Mouse (Mus musculus): ENCODE data around the gene 1700025B11Rik. TPM values are rescaled to one million over a fixed set of nuclear protein-coding genes. Genes with fewer than 3 reads are reported as not detected.

The 1700025B11Rik gene
- polyA plus RNA-seq (2015; fragmentation: Nextera tagmentation; extraction: Ambion mirVana), result not detected in 2 replicates

GRCm38 (mm10) chr15:77561792-77562191 lies at the start of gene 1700025B11Rik:
1700025B11Rik (minus strand) TSS chr15:77561892.
- Histone ChIP-seq H3K36me3 (no peaks in the 10 kb centered on the region), H3K9ac (no peak within 1 kb of the TSS), H3K4me3 (no peak within 1 kb of the TSS), H3K27ac (no peak within 1 kb of the TSS), H3K4me1 (no peaks in the 10 kb centered on the region), H3K9me3 (no peaks in the 10 kb centered on the region), H3K27me3 (no peaks in the 10 kb centered on the region), H3K4me2 (replicated peaks) (no peak within 1 kb of the TSS)
- ATAC-seq (ENCODE audit: low FRiP score, low read depth), result no peak

GRCm38 (mm10) chr15:77606069-77606468 lies 44.4 kb upstream of the 1700025B11Rik start:
- Histone ChIP-seq H3K4me1 (no peaks in the 10 kb centered on the region), H3K27ac (no peak overlapping the region), H3K27me3 (no peaks in the 10 kb centered on the region), H3K9ac (no peak overlapping the region), H3K4me3 (no peak overlapping the region), H3K36me3 (no peaks in the 10 kb centered on the region), H3K4me2 (replicated peaks) (no peak overlapping the region), H3K9me3 (no peaks in the 10 kb centered on the region)
- no peak for ATAC-seq (ENCODE audit: low FRiP score, low read depth)
- 84% methylated on average over 3 of the region's 3 CpGs for WGBS

- Histone ChIP-seq H3K4me3 (no peak within 1 kb of the TSS), H3K4me2 (replicated peaks) (no peak within 1 kb of the TSS), H3K27me3 (no peaks in the 10 kb centered on the region), H3K36me3 (no peaks in the 10 kb centered on the region), H3K9ac (no peak within 1 kb of the TSS), H3K27ac (no peak within 1 kb of the TSS), H3K9me3 (no peaks in the 10 kb centered on the region), H3K4me1 (no peaks in the 10 kb centered on the region)
- no peak for ATAC-seq (ENCODE audit: low FRiP score, low read depth)
- 56% methylated on average over 1 of the region's 1 CpGs for WGBS
Measured at GRCm38 (mm10) chr15:77598958-77599357, 37.3 kb upstream of the 1700025B11Rik start, which contains the start of gene Gm36245. Gm36245 (plus strand) TSS chr15:77599258.

DNA sequence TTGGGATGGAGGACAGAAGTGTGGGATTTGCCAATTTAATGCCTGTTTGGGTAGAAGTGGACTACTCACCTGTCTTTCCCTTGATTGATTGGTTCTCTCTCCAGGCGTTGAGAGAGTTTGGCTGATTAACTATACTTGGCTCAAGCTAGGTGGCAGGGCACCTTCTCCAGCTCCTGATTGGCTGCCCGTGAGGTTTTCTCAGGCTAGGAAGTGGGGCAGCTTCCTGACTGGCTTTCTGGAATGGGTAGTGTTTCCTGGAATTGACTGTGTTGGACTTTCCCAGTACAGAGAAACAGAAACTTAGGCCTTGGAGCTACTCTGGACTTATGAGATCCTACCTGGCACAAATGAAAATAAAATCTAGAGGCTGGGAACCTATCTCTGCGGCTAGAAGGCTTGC lies 36.7 kb upstream of the 1700025B11Rik start:
- 56% methylated on average over 3 of the region's 3 CpGs for WGBS
- H3K4me1 ChIP-seq, result no peaks in the 10 kb centered on the region
- ATAC-seq (ENCODE audit: low FRiP score, low read depth), result no peak

GRCm38 (mm10) chr15:77595961-77596360 lies 34.3 kb upstream of the 1700025B11Rik start, which contains the start of gene Apol10b:
Apol10b (minus strand) TSS chr15:77596125.
- 51% methylated on average over 5 of the region's 5 CpGs for WGBS
- Histone ChIP-seq H3K36me3 (no peaks in the 10 kb centered on the region), H3K9me3 (no peaks in the 10 kb centered on the region), H3K4me1 (no peaks in the 10 kb centered on the region), H3K27me3 (no peaks in the 10 kb centered on the region), H3K4me3 (no peak within 1 kb of the TSS), H3K27ac (no peak within 1 kb of the TSS), H3K4me2 (replicated peaks) (no peak within 1 kb of the TSS), H3K9ac (no peak within 1 kb of the TSS)
- ATAC-seq (ENCODE audit: low FRiP score, low read depth), result no peak

More for the DNA sequence above, 36.7 kb upstream of the 1700025B11Rik start:
- no peaks in the 10 kb centered on the region for H3K9me3 ChIP-seq
- no peak overlapping the region for H3K4me2 ChIP-seq (replicated peaks)
- no peak overlapping the region for H3K9ac ChIP-seq
- no peak overlapping the region for H3K4me3 ChIP-seq
- no peak overlapping the region for H3K27ac ChIP-seq
- no peaks in the 10 kb centered on the region for H3K27me3 ChIP-seq
- no peaks in the 10 kb centered on the region for H3K36me3 ChIP-seq

DNA sequence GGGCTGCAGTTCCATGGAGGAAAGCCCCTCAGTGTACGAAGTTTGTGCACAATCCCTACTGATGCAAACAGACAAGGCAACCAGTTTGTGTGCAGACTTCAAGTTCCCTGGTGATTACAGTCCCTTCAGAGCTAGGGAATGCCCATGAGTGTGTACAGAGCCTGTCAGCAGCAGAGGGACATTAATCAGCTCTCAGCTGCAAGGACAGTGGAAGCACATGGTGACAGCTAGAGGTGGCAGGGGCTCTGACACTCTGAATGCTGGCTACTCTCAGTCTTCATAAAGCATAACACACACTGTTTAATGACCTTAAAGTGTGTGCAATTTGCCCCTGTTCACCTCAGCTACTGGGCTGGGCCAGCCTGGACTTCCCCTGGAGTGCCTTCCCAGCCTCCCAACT lies 31.9 kb upstream of the 1700025B11Rik start:
- Histone ChIP-seq H3K9me3 (no peaks in the 10 kb centered on the region), H3K36me3 (no peaks in the 10 kb centered on the region), H3K4me1 (no peaks in the 10 kb centered on the region), H3K27ac (no peak overlapping the region), H3K9ac (no peak overlapping the region), H3K27me3 (no peaks in the 10 kb centered on the region), H3K4me3 (no peak overlapping the region), H3K4me2 (replicated peaks) (no peak overlapping the region)
- no peak for ATAC-seq (ENCODE audit: low FRiP score, low read depth)
- WGBS, result 71% methylated on average over 1 of the region's 1 CpGs

DNA sequence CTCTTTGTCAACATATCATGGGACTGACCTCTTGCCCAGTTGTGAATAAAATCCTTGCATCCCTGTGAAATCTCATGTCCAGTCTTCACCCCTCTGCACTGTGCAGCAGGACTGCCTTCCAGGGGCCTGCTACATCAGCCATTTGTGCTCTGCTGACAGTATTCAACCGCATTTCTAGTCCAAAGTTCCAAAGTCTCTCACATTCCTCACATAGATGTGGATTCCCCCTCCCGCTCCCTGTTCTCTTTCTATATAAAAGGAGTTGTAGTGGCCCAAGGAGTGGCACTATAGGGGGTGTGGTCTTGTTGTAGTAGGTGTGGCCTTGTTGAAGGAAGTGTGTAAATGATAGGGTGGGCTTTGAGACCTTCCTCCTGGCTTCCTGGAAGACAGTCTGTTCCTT lies 29.2 kb upstream of the 1700025B11Rik start:
- no peak overlapping the region for H3K4me2 ChIP-seq (replicated peaks)
- H3K4me1 ChIP-seq, result no peaks in the 10 kb centered on the region
- 79% methylated on average over 2 of the region's 2 CpGs for WGBS
- no peaks in the 10 kb centered on the region for H3K36me3 ChIP-seq
- H3K9me3 ChIP-seq, result no peaks in the 10 kb centered on the region
- H3K9ac ChIP-seq, result no peak overlapping the region
- no peak overlapping the region for H3K27ac ChIP-seq
- no peak overlapping the region for H3K4me3 ChIP-seq
- no peaks in the 10 kb centered on the region for H3K27me3 ChIP-seq
- no peak for ATAC-seq (ENCODE audit: low FRiP score, low read depth)

GRCm38 (mm10) chr15:77588981-77589380 lies 27.3 kb upstream of the 1700025B11Rik start:
- Histone ChIP-seq H3K9me3 (peaks cover under 1% of the 10 kb centered on the region; the same call in 1 of the 2 replicates), H3K4me3 (no peak overlapping the region), H3K27me3 (no peaks in the 10 kb centered on the region), H3K4me2 (replicated peaks) (no peak overlapping the region), H3K36me3 (no peaks in the 10 kb centered on the region), H3K4me1 (no peaks in the 10 kb centered on the region), H3K27ac (no peak overlapping the region), H3K9ac (no peak overlapping the region)
- ATAC-seq (ENCODE audit: low FRiP score, low read depth), result no peak

GRCm38 (mm10) chr15:77587026-77587425 lies 25.3 kb upstream of the 1700025B11Rik start:
- H3K9me3 ChIP-seq, result peaks cover 9% of the 10 kb centered on the region; the same call in 1 of the 2 replicates
- no peak overlapping the region for H3K4me2 ChIP-seq (replicated peaks)
- no peak overlapping the region for H3K9ac ChIP-seq
- no peak overlapping the region for H3K4me3 ChIP-seq
- no peak overlapping the region for H3K27ac ChIP-seq
- ATAC-seq (ENCODE audit: low FRiP score, low read depth), result no peak
- H3K27me3 ChIP-seq, result no peaks in the 10 kb centered on the region
- no peaks in the 10 kb centered on the region for H3K36me3 ChIP-seq
- no peaks in the 10 kb centered on the region for H3K4me1 ChIP-seq

- H3K9ac ChIP-seq, result no peak overlapping the region
- no peak overlapping the region for H3K27ac ChIP-seq
- WGBS, result 57% methylated on average over 1 of the region's 1 CpGs
- peaks cover 9% of the 10 kb centered on the region; the same call in 1 of the 2 replicates for H3K9me3 ChIP-seq
- H3K4me2 ChIP-seq (replicated peaks), result no peak overlapping the region
- no peaks in the 10 kb centered on the region for H3K27me3 ChIP-seq
- H3K36me3 ChIP-seq, result no peaks in the 10 kb centered on the region
- no peaks in the 10 kb centered on the region for H3K4me1 ChIP-seq
- no peak for ATAC-seq (ENCODE audit: low FRiP score, low read depth)
- no peak overlapping the region for H3K4me3 ChIP-seq
Measured at GRCm38 (mm10) chr15:77581681-77582080, 20.0 kb upstream of the 1700025B11Rik start.

DNA sequence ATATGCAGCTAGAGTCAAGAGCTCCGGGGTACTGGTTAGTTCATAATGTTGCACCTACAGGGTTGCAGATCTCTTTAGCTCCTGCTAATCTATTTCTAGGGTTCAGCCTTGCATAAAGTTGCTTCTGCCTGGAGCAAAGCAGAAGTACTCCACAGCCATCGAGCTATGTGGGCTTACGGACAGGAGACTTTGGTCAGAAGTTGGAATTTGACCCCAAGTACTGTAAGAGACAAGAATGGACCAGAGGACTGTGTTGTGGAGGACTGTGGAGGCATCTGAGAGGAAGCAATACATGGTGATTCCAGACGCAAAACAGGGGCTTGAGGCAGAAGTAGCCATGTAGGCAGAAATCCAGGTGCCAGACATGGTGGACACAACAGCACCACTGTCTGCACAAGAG lies 17.6 kb upstream of the 1700025B11Rik start:
- H3K36me3 ChIP-seq, result no peaks in the 10 kb centered on the region
- ATAC-seq (ENCODE audit: low FRiP score, low read depth), result no peak
- H3K4me3 ChIP-seq, result no peak overlapping the region
- H3K4me2 ChIP-seq (replicated peaks), result no peak overlapping the region
- peaks cover 9% of the 10 kb centered on the region; the same call in 1 of the 2 replicates for H3K9me3 ChIP-seq
- no peak overlapping the region for H3K27ac ChIP-seq
- no peaks in the 10 kb centered on the region for H3K4me1 ChIP-seq
- H3K9ac ChIP-seq, result no peak overlapping the region
- no peaks in the 10 kb centered on the region for H3K27me3 ChIP-seq
- 92% methylated on average over 4 of the region's 4 CpGs for WGBS

GRCm38 (mm10) chr15:77578801-77579200 lies 17.1 kb upstream of the 1700025B11Rik start:
- ATAC-seq (ENCODE audit: low FRiP score, low read depth), result no peak
- Histone ChIP-seq H3K36me3 (no peaks in the 10 kb centered on the region), H3K27ac (no peak overlapping the region), H3K4me2 (replicated peaks) (no peak overlapping the region), H3K9ac (no peak overlapping the region), H3K27me3 (no peaks in the 10 kb centered on the region), H3K4me3 (no peak overlapping the region), H3K4me1 (no peaks in the 10 kb centered on the region), H3K9me3 (peaks cover 6% of the 10 kb centered on the region; the same call in 1 of the 2 replicates)
- WGBS, result 89% methylated on average over 2 of the region's 2 CpGs

DNA sequence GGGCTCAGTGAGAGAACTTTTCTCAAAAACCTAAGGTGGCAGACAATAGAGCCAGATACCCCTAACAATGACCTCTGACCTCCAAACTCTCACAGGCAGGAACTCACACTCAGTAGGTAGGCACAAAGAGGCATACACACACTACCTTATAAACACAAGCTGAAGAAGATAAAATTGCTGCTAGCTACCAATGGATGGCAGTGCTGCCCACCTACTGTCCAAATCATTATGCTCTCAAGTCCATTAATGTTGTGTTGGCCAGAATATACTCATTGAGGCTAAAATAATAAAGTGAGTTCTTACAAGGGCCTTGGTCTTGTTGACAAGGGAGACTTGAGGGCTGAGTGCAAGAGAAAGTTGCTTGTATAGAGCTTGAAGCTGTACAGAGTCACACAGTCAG lies 1.5 kb upstream of the 1700025B11Rik start:
- Histone ChIP-seq H3K27me3 (no peaks in the 10 kb centered on the region), H3K4me3 (no peak overlapping the region), H3K36me3 (no peaks in the 10 kb centered on the region), H3K9ac (no peak overlapping the region), H3K4me1 (no peaks in the 10 kb centered on the region), H3K27ac (no peak overlapping the region), H3K4me2 (replicated peaks) (no peak overlapping the region), H3K9me3 (no peaks in the 10 kb centered on the region)
- ATAC-seq (ENCODE audit: low FRiP score, low read depth), result no peak
